Mouse (Mus musculus) mouse embryonic stem cell (cell line): ENCODE data around the gene Pigk.
"Not testable (repeated sequence)": the region's sequence is repeated elsewhere in the genome, so short reads cannot be mapped to it uniquely, and the experiment has no call there.

Experiments used
- in situ Hi-C, 2 experiments: fragments of 300-500 bp; cut with MboI; formaldehyde crosslinking; loops; 1 replicate in 1 of 2; 3 replicates in 1 of 2; pipeline ENCODE4 v1.14.3; 2019 to 2020; ENCODE audit warnings: low sequenced_read_pairs in 2 of 2, low pct_unique_long_range_greater_than_20kb in 1 of 2, mixed read lengths in 1 of 2; ENCODE audit not compliant: unreplicated experiment in 1 of 2

The Pigk gene

GRCm38 (mm10) chr3:152713991-152714902 lies at the start of gene Pigk:
Gene Pigk (plus strand): TSS chr3:152714100.
- in situ Hi-C loops: no loop called here

DNA sequence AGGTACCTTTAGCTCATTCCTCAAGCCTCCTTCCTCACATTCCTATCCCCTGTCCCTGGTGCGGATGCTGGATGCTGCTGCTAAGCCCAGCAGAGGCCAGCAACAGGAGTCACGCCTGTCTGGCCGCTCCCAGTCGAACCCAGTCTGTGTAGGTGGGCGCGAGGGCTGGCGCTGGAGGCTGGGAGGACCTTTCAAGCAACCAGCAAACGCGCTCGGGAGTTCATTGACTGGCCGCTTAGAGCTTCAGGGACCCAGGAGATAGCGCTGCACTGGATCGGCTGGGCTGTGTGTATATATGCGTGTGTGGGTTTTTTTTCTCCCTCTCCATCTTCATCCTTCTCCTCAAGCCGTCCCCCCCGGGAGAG lies 46.9 kb upstream of the Pigk start:
- in situ Hi-C loops: no loop called here

GRCm38 (mm10) chr3:152667356-152668211 lies 46.3 kb upstream of the Pigk start:
- in situ Hi-C loops: no loop called here

DNA sequence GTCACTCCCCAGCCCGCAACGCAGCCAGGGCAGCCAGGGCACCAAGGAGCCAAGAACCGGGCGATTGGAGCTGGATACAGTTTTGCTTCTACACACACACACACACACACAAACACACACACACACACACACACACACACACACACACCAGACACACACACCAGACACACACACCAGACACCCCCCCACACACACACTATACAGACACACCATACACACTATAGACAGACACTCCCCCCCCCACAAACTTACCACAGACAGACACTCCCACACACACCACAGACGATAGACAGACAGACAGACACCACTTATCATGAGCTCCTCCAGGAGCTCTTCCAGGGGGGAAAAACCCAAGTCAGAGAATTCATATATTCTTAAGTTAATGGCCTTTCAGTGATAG lies 45.7 kb upstream of the Pigk start, which contains the start of gene Ak5:
Ak5 (minus strand) TSS at position 122 of the 400 bp plus-strand sequence.
- in situ Hi-C loops: no loop called here

DNA sequence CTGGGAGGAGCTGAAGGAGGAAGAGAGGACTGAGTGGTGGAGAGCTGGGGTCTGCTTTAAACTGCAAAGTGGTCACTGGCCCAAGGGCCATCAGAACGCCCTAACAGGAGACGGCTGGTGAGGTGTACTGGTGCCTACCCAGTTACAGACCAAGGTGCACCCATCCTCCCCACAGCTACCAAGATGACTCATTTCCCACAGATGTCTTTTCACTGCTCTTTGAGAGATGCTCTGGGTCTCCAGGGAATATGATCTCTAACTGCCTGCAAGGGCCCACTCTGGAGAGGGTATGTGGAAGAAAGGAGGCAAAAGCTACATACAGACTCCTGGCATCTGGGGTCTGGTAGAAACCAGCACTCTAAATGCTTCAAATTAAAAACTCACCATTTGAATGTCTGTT lies 45.1 kb upstream of the Pigk start:
- in situ Hi-C loops: no loop called here

DNA sequence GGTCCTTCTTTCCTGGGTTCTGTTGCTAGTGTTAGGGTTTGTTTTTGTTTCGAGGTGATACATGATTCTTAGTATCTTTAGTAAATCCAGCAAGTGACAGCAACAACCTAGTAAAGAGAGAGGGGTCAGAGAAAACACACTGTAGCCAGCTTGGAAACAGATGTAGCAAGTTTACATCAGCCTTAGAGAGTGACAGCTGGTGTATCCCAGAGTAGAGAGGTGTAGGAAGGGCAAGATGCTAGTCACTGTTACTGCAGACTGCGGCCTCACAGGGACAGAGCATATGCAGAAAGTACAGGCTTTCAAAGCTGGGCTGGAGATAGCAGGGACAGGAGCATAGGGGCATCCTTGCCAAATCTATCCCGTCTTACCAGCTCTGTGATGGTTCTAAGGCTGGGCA lies 44.1 kb upstream of the Pigk start:
- in situ Hi-C loops: no loop called here

DNA sequence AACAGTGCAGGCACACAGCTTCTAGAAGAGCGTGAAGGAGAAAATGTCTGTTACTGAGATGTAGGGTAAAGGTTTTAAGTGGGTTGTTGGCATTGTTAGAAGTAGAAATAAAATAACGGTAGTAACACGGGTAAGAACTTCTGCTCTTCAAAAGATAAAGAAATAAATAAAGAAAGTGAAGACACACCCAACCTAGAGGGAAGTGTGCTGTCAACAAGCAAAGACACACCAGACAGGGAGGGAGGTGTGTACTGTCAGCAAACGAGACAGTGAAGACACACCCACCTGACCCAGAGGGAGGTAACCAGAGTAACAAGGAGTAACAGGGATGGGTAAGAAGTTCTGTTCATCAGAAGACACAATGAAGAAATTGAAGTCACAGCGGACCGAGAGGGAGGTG lies 39.2 kb upstream of the Pigk start:
- in situ Hi-C loops: no loop called here

GRCm38 (mm10) chr3:152688532-152688931 lies 25.4 kb upstream of the Pigk start:
- in situ Hi-C loops: no loop called here

- in situ Hi-C loops: no loop called here
Measured at GRCm38 (mm10) chr3:152689105-152689504, 24.8 kb upstream of the Pigk start.

- in situ Hi-C loops: no loop called here
Measured at GRCm38 (mm10) chr3:152694950-152695349, 18.9 kb upstream of the Pigk start.

- in situ Hi-C loops: no loop called here
Measured at GRCm38 (mm10) chr3:152698017-152698416, 15.9 kb upstream of the Pigk start.

DNA sequence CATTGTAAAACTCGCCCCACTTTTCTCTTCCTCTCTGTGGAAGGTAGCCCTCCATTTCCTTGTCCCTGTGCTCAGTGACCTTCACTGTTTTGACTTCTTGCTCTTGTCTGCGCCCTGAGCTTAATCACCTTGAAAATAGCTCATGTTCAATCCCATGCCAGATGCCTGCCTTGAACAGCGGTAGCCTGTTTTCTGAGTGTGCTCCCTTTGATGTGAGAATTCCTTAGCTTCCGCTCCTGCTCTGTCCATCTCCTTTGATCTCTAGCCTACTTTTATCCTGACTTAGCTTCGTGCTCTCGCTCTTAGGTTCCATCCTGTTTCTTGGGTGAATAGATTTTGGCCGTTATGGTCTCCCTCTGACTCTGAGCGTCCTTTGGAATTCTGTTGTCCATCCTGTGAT lies 14.6 kb upstream of the Pigk start:
- in situ Hi-C loops: no loop called here

GRCm38 (mm10) chr3:152701536-152701935 lies 12.4 kb upstream of the Pigk start:
- in situ Hi-C loops: not testable (repeated sequence)

- in situ Hi-C loops: no loop called here
Measured at GRCm38 (mm10) chr3:152702274-152702843, 11.5 kb upstream of the Pigk start.

DNA sequence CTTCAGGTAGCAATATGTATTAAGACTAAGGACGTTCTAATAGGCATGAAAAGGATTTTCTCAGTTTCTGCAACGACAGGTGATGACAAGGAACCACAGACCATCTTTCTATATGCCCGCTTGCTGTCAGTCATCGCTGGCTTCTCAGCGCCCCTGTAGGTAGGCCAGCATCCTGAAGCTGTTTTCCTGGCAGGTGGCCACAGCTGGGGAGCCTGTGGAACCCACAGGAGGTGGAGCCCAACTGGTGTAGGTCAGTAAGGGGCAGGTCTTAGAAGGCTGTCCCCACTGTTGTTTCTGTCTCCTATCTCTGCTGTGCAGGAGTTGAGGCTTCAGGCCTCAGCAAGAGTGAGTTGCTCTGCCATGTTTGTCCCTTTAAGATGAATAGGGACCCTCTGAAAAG lies 8.1 kb upstream of the Pigk start:
- in situ Hi-C loops: no loop called here

DNA sequence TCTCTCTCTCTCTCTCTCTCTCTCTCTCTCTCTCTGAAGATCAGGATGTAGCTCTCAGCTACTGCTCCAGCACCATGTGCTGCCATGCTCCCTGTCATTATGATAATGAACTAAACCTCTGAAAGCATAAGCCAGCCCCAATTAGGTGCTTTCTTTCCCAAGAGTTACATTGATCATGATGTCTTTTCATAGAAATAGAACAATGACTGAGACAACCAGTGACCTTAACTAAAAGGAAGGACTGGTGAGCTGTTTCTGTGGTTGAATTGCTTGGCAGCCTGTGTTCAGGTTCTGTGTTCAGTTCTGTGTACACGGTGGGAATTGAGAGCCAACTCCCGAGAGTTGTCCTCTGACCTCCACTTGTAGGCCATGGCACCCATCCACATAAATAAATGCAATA lies 7.0 kb upstream of the Pigk start:
- in situ Hi-C loops: no loop called here

DNA sequence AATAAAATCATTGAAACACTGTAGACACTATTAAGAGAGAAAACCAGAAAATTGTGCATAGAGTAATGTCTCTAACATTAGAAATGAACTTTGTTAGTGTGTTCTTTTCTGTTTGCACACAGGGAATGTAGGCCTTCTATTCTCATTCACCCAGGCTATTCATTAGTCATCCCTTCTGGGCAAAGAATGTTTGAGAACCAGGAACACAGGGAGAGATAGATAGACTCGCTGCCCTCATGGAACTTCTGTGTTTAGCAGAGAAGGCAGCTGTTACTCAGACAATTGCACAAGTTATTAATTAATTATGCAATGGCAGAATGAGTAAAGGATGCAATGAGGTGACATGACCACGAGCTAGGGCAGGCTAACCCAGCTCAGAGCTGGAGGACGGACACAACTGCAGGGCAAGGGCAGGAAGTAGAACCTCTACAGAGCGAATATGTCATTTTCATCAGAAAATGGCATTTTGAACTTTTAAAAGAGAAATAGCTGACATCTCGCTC lies 6.5 kb upstream of the Pigk start:
- in situ Hi-C loops: no loop called here

- in situ Hi-C loops: no loop called here
Measured at GRCm38 (mm10) chr3:152709936-152710335, 4.0 kb upstream of the Pigk start.

GRCm38 (mm10) chr3:152712957-152713356 lies 943 bp upstream of the Pigk start:
- in situ Hi-C loops: no loop called here
